Mouse (Mus musculus) neural tube, embryonic 11.5 days (tissue): ENCODE results near the gene Tnfrsf12a. TPM values are rescaled to one million over a fixed set of nuclear protein-coding genes. Genes with fewer than 3 reads are reported as not detected.

Source experiments
- ATAC-seq: fragments of 200-750 bp; cut with Nextera tagmentation; 2 replicates; pipeline ENCODE4 v1.8.0; 2017; ENCODE audit warnings: moderate number of reproducible peaks, mild to moderate bottlenecking, moderate TSS enrichment, moderate library complexity; ENCODE audit not compliant: insufficient read depth, low FRiP score, low TSS enrichment
- DNase-seq: peaks from one replicate; pipeline ENCODE4 v3.0.0-alpha.2; 2015; ENCODE audit warnings: low spot score
- H3K27ac ChIP-seq: fragments of 300-500 bp; sonication (generic); 2 replicates; pipeline ENCODE4 v1.5.1; 2014; ENCODE audit warnings: low read depth, mild to moderate bottlenecking, low read length
- H3K27me3 ChIP-seq: fragments of 300-500 bp; sonication (generic); 2 replicates; pipeline ENCODE4 v1.6.1; 2014; ENCODE audit warnings: mild to moderate bottlenecking, low read length, mixed read lengths; ENCODE audit not compliant: control insufficient read depth, insufficient read depth
- H3K36me3 ChIP-seq: fragments of 300-500 bp; sonication (generic); 2 replicates; pipeline ENCODE4 v1.6.1; 2014; ENCODE audit warnings: mild to moderate bottlenecking, low read length, moderate library complexity, mixed read lengths; ENCODE audit not compliant: control insufficient read depth, insufficient read depth
- H3K4me1 ChIP-seq: fragments of 300-500 bp; sonication (generic); 2 replicates; pipeline ENCODE4 v1.6.1; 2014; ENCODE audit warnings: low read length, mixed read lengths; ENCODE audit not compliant: control insufficient read depth, insufficient read depth
- H3K4me2 ChIP-seq: fragments of 300-500 bp; sonication (generic); 2 replicates; pipeline ENCODE4 v1.6.1; 2014; ENCODE audit warnings: low read depth, mild to moderate bottlenecking, moderate library complexity
- H3K4me3 ChIP-seq: fragments of 300-500 bp; sonication (generic); 2 replicates; pipeline ENCODE4 v1.5.1; 2014; ENCODE audit warnings: low read depth, low read length
- H3K9ac ChIP-seq: fragments of 300-500 bp; sonication (generic); 2 replicates; pipeline ENCODE4 v1.6.1; 2014; ENCODE audit warnings: mild to moderate bottlenecking, low read length
- H3K9me3 ChIP-seq: fragments of 300-500 bp; sonication (generic); 2 replicates; pipeline ENCODE4 v1.6.1; 2016; ENCODE audit warnings: low read length; ENCODE audit not compliant: control insufficient read depth
- WGBS: fragments of 180-500 bp; shearing (Covaris S2); extraction: QIAGEN DNeasy Blood & Tissue Kit; methylation state at CpG from one replicate; pipeline ENCODE4 v1.1.7; 2014; 5-methylcytosine and 5-hydroxymethylcytosine counted together
- polyA plus RNA-seq: library from polyadenylated mRNA; unstranded; fragments of >200 nt; fragmentation: Nextera tagmentation; extraction: Ambion mirVana; gene quantifications from 2 replicates; pipeline ENCODE4 v1.2.1, GENCODE M21; 2014

Tnfrsf12a gene
- polyA plus RNA-seq, 1 experiment from 2014 or later: 3.6 TPM

DNA sequence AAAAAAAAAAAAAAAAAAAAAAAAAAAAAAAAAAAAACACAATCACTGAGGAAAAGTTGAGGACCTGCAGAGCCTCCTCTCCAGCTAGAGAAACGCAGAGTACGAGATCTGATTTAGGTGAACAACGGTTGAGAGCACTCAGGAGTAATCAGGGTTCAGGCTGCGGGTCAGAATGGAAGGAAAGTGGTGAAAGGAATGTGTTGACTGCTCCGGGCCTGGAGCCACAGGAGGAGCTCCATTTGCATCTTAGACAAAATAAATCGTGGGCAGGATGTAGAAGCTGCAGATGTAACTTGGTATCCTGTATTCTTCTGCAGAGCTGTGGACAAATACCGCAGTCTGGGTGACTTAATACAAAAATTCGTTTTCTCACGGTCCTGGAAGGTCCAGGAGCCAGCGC, 31.4 kb downstream of the Tnfrsf12a start:
- Histone ChIP-seq H3K9ac (no peak overlapping the region), H3K36me3 (no peaks in the 10 kb centered on the region), H3K4me2 (no peak overlapping the region), H3K9me3 (no peaks in the 10 kb centered on the region), H3K27me3 (peaks cover 15% of the 10 kb centered on the region), H3K27ac (no peak overlapping the region), H3K4me3 (no peak overlapping the region), H3K4me1 (peaks cover 3% of the 10 kb centered on the region; the same call in 1 of the 2 replicates)
- 39% methylated on average over 10 of the region's 10 CpGs for WGBS
- no peak for ATAC-seq
- DNase-seq: no peak

DNA sequence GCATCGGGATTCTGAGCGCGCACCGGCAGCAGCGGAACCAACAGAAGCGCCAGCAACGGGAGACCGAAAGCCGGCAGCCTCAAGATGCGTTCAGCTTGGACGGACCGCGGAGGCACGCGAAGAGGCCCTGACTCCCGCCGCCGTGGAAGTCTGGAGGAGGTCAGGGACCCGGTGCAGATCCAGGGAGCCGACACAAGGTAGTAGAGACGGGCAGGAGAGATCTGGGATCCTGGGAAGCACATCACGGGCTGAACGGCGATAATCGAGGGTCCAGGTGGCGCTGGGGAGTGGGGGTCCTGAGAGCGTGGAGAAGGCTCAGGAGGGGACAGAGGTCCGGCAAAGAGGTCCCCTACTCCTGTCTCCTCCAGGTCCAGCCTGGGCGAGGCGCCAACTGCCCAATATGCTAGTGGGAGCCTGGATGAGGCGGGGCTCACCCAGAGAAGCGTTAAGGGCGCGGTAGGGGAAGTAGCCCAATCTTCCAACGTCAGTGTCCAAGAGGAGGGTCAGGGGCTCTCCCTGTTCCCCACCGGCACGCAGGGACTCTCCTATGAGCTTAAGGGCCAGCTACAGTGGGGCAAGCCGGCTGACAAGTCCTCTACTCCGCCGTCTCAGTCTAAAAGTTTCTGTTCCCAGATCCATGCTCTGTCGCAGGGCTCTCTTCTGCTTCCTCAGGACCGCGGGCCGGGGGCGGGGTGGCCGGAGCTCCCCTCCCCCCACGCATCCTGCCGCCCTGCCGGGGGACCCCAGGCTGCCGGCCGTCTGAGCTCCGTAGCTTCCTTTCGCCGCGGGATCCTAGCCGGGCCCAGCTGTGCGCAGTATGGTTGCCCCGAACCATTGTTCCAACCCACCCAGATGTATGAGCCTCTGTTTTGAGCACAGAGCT, 32.4 kb downstream of the Tnfrsf12a start, which contains the start of gene Mmp25:
Gene Mmp25, minus strand, starts transcription at position 665 of the 883 bp plus-strand sequence.
- ATAC-seq (peak; percentile 38; the same call in 1 of the 2 replicates), DNase-seq (peak; percentile 45)
- H3K27me3 ChIP-seq: peaks cover 15% of the 10 kb centered on the region
- WGBS: under 1% methylated on average over 57 of the region's 58 CpGs
- H3K4me1 ChIP-seq: peaks cover 3% of the 10 kb centered on the region; the same call in 1 of the 2 replicates
- peak within 1 kb of the TSS; percentile 37 for H3K9ac ChIP-seq
- peak within 1 kb of the TSS; percentile 38 for H3K4me3 ChIP-seq
- no peaks in the 10 kb centered on the region for H3K36me3 ChIP-seq
- H3K9me3 ChIP-seq: no peaks in the 10 kb centered on the region
- no peak within 1 kb of the TSS for H3K27ac ChIP-seq
- peak within 1 kb of the TSS; percentile 68 for H3K4me2 ChIP-seq

DNA sequence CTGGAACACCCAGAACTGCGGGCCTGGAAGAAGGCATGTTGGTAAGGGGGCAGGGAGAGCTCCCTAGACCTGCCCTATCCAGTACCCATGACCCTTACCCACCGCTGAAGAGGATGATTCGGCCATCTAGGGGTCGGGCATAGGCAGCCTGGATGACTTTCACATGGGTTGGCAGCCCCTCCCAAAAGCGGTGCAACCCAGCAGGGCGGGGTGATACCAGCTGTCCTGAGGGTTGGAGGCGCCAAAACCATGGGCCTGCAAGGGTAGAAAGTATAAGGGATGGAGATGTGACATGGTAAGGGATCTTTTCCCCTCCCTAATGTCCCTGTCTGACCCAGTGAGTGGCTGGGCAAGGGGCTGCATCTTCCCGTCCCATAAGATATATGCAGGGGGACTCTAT, 46.0 kb downstream of the Tnfrsf12a start:
- Histone ChIP-seq H3K36me3 (no peaks in the 10 kb centered on the region), H3K9ac (no peak overlapping the region), H3K27me3 (no peaks in the 10 kb centered on the region), H3K4me3 (no peak overlapping the region), H3K9me3 (no peaks in the 10 kb centered on the region), H3K4me1 (no peaks in the 10 kb centered on the region), H3K4me2 (no peak overlapping the region), H3K27ac (no peak overlapping the region)
- 82% methylated on average over 8 of the region's 8 CpGs for WGBS
- DNase-seq (no peak), ATAC-seq (no peak)

DNA sequence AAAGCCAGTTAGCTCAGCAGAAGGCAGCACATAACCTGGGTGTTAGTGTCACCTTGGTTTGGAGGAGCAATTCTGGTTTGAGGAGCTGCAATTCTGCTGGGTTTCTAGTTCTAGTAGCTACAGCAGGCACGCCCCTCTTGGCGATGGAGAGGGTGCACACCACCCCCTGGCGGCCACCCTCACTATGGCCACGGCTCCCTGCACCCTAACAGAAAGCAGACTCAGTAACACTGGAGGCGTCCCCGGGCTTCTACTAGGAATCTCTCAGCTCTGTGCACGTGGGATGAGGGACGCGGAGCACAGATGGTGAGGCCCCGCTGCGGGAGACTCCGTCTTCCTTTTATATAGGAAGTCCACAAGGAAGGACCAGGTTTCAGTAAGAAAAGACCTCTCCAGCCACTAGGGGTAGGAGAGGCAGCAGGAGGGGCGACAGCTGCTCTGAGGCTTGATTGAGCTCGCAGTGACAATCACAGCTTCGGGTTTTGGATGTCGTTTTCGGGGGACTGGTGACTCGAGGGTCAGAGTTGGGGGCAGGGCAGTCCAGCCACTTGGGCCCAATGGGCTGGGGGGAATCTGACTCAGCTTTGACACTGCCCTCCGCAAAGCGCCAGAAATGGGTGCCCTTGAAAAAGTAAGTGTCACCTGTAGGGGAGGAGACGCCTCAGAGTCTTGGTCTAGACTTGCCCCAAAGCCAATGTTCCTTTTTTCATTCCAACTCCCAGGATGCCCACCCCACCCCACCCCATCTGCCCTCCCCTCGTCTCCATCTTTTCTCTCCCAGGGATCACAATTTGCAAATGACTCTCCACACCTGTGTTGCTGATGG, 46.9 kb downstream of the Tnfrsf12a start:
- Histone ChIP-seq H3K36me3 (no peaks in the 10 kb centered on the region), H3K27ac (no peak overlapping the region), H3K27me3 (no peaks in the 10 kb centered on the region), H3K4me2 (peak overlapping the region; percentile 34), H3K9me3 (no peaks in the 10 kb centered on the region), H3K4me3 (peak overlapping the region; percentile 12; the same call in 1 of the 2 replicates), H3K9ac (no peak overlapping the region; the same call in 1 of the 2 replicates), H3K4me1 (no peaks in the 10 kb centered on the region)
- DNase-seq: peak; percentile 81
- 18% methylated on average over 22 of the region's 22 CpGs for WGBS
- peak; percentile 85 for ATAC-seq

DNA sequence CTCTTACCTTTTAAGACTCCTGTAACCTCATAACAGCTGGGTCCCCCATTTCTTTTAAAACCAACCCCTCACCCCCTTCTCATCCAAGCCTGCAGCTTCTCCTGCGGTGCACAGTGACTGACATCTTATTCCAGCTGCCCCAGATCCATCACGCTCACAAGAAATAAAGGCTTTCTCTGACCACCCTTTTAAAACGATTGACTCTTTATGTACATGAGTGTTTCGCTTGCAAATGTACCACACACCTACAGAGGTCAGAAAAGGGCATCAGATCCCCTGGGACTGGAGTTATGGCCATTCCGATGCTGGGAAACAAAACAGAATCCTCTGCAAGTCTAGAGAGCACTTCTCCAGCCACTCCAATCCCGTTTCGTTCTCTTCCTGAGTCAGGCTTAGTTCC, 49.5 kb downstream of the Tnfrsf12a start:
- Histone ChIP-seq H3K27me3 (no peaks in the 10 kb centered on the region), H3K4me1 (no peaks in the 10 kb centered on the region), H3K4me3 (no peak overlapping the region), H3K27ac (no peak overlapping the region), H3K9me3 (no peaks in the 10 kb centered on the region), H3K9ac (no peak overlapping the region), H3K4me2 (no peak overlapping the region), H3K36me3 (no peaks in the 10 kb centered on the region)
- no peak for DNase-seq
- ATAC-seq: no peak
- WGBS: 35% methylated on average over 7 of the region's 7 CpGs

Other genes starting within 250 kb of the Tnfrsf12a start
- not detected in 2 replicates for gene Vmn2r117, start 197.8 kb downstream of the Tnfrsf12a start, polyA plus RNA-seq
- 23.4 and 24.3 TPM in 2 replicates for gene Zfp213, start 113.2 kb downstream of the Tnfrsf12a start, polyA plus RNA-seq
- 19.7 and 20.3 TPM in 2 replicates for gene Zfp13, start 78.0 kb downstream of the Tnfrsf12a start, polyA plus RNA-seq
- gene Zscan10, start 76.6 kb downstream of the Tnfrsf12a start, polyA plus RNA-seq: 0.91 TPM in 1 of 2 replicates, not detected in the other
- gene Mmp25, start 32.2 kb downstream of the Tnfrsf12a start, polyA plus RNA-seq: 0.85 and 0.94 TPM in 2 replicates
- gene Bicdl2, start 17.0 kb downstream of the Tnfrsf12a start, polyA plus RNA-seq: 0.54 TPM in 1 of 2 replicates, not detected in the other
- 52.5 and 60.1 TPM in 2 replicates for gene Hcfc1r1, start 3.9 kb downstream of the Tnfrsf12a start, polyA plus RNA-seq
- gene Thoc6, start 3.6 kb downstream of the Tnfrsf12a start, polyA plus RNA-seq: 57.8 and 62.4 TPM in 2 replicates
- 8.7 and 11.1 TPM in 2 replicates for gene Cldn6, start 1.8 kb upstream of the Tnfrsf12a start, polyA plus RNA-seq
- gene Cldn9, start 6.6 kb upstream of the Tnfrsf12a start, polyA plus RNA-seq: 1.3 and 1.9 TPM in 2 replicates
- 0.25 and 0.58 TPM in 2 replicates for gene 1520401A03Rik, start 45.3 kb upstream of the Tnfrsf12a start, polyA plus RNA-seq
- 37.2 and 44.5 TPM in 2 replicates for gene Pkmyt1, start 48.9 kb upstream of the Tnfrsf12a start, polyA plus RNA-seq
- gene Paqr4, start 63.4 kb upstream of the Tnfrsf12a start, polyA plus RNA-seq: 31.4 and 37.1 TPM in 2 replicates
- 6.8 and 7.8 TPM in 2 replicates for gene Kremen2, start 68.4 kb upstream of the Tnfrsf12a start, polyA plus RNA-seq
- gene Flywch1, start 94.1 kb upstream of the Tnfrsf12a start, polyA plus RNA-seq: 173 and 197 TPM in 2 replicates
- 29.1 and 32.6 TPM in 2 replicates for gene Flywch2, start 108.6 kb upstream of the Tnfrsf12a start, polyA plus RNA-seq
- gene Srrm2, start 113.1 kb upstream of the Tnfrsf12a start, polyA plus RNA-seq: 399 and 408 TPM in 2 replicates
- gene Elob, start 151.7 kb upstream of the Tnfrsf12a start, polyA plus RNA-seq: 1,025 and 1,061 TPM in 2 replicates
- 0.18 TPM in 1 of 2 replicates, not detected in the other for gene Prss33, start 158.6 kb upstream of the Tnfrsf12a start, polyA plus RNA-seq
- gene Prss32, start 166.4 kb upstream of the Tnfrsf12a start, polyA plus RNA-seq: not detected in 2 replicates
- gene Prss41, start 166.7 kb upstream of the Tnfrsf12a start, polyA plus RNA-seq: 1.3 and 1.8 TPM in 2 replicates
- gene Prss21, start 190.6 kb upstream of the Tnfrsf12a start, polyA plus RNA-seq: not detected in 2 replicates
- not detected in 2 replicates for gene Dcpp1, start 203.4 kb upstream of the Tnfrsf12a start, polyA plus RNA-seq
- gene Dcpp2, start 203.4 kb upstream of the Tnfrsf12a start, polyA plus RNA-seq: not detected in 2 replicates
- gene Dcpp3, start 240.0 kb upstream of the Tnfrsf12a start, polyA plus RNA-seq: not detected in 2 replicates